Mouse (Mus musculus) thymus, postnatal 0 days (tissue): Measurements from ENCODE around the gene Ankrd2. TPM values are rescaled to one million over a fixed set of nuclear protein-coding genes. Genes with fewer than 3 reads are reported as not detected.

Source experiments
- DNase-seq: peaks from one replicate; pipeline ENCODE4 v3.0.0-alpha.2; 2015; ENCODE audit warnings: low spot score
- polyA plus RNA-seq: library from polyadenylated mRNA; unstranded; fragments of >200 nt; fragmentation: Nextera tagmentation; extraction: Ambion mirVana; gene quantifications from 2 replicates; pipeline ENCODE4 v1.2.1, GENCODE M21; 2015

Gene Ankrd2
- polyA plus RNA-seq, 1 experiment from 2014 or later = 0.21 TPM

DNA sequence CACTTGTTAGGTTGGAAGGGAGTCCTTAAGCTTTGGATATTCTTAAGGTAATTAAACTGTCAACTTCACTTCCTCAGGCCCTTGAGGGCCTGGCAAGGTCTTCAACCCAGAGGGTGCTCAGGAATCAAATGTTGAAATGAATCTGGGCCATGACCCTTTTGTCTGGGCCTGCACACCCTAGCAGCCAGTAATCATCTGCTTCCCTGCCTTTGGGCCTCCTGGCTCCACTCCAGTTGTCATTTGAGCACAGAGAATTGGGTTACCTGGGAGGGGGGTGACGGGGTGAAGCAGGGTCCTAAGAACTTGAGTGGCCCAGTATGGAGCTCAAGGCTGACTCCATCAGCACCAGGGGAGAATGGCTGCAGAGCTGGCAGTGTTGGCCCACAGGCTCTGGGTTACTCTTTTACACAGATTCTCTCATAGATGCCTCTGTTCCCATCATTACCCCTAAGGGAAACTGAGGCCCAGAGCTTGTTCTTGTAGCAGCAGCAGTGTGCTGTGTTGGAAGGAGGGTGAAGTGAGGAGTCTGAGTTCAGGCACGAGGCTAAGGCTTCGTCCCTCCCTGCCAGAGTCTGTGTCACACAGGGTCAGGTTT, 21.5 kb upstream of the Ankrd2 start:
- DNase-seq = no peak

DNA sequence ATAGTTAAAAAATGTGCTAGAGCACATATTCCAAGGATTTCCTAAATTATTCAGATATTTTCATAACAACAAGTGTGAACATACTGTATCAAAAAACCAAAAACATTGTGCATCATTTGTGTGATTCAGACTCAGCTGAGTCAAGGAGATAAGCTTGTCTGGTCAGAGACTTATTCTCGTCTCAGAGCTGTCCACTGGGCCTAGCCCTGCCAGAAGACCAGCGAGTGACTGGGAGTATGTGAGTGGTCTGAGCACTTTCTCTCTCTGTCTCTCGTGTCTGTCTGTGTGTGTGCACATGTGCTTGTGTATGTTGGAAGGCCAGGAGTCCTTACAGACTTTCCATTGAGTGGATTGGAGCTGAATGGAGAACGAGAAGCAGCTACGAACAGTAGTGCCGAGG, 20.8 kb upstream of the Ankrd2 start:
- DNase-seq = no peak

DNA sequence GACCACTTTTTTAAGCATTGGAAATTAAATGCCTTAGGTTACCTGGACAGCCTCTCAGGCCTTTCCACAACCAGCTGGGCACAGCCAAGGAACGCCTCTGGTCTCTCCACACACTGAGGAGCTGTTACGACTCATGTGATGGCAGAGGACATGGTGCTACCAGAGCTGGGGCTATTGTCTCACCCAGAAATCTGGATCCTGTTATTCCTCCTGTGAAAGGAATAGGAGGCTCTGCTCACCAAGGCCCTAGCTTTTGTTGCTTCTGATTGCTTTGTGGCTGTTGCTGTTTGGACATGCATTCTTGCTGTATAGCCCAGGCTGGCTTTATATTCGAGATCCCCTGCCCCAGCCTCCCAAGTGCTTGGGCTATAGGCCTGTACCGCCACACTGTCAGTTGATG, 19.5 kb upstream of the Ankrd2 start:
- no peak for DNase-seq

DNA sequence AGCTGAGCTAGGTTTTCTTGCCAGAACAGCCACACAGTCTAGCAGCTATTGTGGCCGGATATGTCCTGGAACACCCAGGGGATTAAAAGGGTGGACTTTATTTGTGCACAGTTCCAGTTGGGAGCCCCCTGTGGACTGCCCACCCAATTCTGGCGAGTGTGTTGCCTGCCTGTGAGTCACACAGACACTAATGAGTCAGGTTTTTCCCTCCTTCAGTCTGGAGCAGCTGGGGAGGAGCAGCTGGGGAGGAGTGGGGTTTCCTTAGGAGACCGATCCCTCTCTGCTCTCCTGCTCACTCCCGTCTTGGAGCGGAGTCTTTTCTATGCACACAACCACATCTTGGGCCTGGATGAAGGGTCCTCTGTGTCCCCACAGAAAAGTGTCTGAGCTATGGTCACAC, 19.0 kb upstream of the Ankrd2 start:
- no peak for DNase-seq

DNA sequence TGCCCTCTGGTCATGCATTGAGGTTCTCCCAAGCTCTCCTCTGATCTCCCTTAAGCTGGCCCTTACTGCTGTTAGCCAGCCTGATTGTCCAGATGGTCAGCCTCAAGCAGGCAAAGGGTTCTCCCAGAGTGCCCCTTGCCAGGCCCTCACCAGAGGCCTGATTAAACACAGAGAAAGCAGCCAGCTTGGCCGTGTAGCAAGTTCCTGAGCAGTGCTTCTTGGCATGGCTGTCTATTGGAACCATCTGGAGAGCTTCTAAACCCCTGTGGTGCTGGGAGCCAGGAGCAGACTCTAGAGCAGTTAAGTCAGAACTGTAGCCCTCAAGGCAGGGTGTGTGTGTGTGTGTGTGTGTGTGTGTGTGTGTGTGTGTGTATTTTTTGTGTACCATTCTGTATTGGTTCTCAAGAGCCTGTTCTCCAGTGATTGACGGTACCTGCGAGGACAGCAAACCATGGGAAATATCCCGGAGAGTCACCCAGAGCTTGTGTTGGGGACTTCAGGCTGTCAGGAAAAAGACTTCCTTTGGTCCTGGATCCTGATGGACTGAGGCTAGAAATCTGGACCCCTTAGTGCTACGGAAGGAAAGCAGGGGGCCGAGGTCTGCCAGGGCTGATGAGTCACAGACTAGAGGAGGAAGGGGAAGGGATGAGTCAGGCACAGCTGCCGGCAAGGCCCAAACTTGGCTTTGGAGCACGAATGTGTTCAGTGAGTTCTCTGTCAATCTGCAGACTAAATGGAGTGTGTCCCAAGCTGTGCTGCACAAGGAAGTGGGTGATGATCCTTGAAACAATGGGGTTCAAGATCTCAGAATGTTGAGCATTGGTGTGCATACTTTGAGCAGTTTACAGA, 18.2 kb upstream of the Ankrd2 start:
- DNase-seq = no peak

DNA sequence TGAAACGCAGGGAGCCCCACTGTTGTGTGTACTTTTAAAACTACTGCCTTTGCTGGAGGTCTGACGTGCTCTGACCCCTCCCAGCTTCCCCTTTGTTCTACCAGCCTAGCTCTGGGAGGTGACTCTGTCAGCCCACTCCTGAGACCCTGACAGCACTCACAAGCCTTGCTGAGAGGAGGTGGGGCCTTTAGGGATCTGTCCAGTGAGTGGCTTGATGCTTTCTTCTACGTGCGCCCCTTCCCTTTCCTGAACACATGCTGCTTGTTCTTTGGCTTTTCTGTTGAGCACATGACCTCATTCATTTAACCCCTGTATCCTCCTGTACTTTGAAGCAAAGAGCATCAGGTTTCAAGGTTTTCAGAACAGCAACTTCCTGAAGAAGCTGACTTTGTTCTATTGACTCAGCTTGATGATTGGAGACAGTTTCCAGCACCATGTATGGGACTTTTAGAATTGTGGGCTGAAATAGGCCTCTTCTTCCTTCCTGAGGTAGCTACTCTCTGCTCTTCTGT, 16.7 kb upstream of the Ankrd2 start:
- peak; percentile 78 for DNase-seq

DNA sequence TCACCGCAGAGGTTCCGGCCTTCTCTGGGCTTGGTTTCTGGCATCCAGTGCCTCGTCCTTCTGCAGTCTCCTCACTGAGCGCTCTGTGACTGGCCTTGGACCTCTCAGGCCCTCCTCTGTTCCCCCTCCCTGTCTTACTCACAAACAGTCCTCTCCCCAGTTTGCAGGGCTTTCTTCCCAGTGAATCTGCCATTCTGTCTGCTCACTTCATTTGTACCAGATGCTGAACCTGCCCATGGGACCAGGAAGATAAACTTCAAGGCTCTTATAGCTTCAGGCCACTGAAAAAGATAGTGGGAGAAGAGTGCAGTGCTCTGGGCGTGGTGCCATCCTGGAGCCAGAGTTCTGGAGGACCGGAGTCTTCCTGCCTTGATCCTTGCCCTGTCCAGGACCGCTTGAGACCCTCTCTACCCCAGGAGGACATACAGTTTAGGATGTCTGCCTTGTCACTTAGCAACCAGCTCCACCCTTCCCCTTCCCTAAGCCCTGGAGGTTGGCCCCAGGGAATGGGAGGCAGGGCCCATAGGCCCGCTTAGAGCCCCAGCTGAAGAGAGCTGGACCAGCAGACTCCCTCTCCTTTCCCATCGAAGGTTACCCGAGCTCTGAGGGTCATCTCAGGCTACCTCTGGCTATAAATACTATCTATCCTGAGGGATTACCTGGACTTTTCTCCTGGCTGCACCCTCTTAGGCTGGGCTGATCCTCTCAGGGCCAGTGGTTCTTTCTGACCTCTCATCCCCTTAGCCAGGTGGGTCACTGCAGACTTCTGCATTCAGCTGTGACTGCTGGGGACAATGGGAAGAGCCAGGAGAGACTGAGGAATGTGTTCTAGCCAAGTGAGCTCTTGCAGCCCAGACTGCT, 13.9 kb upstream of the Ankrd2 start:
- DNase-seq = no peak

DNA sequence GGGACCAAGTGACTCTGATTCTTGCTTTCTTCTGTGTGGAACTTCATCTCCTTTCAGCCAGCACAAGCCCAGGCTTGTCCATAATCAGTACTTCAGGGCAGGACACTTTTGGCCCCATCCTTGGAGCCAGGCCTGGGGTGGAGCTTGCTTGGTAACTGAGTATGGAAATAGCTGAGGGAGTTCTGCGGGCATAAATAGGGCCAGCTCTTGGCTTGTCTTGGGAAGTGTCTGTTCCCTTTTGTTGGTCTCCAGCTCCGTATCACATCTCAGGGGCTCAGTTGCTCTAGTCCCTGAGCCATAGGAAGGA, 13.3 kb upstream of the Ankrd2 start:
- DNase-seq = no peak

DNA sequence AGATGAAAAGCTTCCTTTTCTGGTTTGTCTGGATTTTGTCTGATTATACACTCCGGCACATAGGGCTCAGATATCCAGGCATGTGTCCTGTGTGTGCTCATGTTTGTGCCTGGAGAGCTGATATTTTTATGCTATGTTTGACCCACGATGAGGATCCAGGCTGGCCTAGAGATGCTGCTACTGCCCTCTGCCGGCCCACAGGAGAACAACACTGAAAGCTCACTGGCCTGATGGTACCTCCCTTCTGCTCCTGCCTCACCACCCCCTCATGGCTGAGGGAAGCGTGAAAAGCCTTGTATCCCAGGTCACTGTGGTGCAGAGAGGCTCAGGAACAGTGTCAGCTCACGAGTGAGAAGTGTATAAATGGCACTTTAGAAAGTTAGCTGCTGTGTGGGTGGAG, 9.6 kb upstream of the Ankrd2 start:
- DNase-seq = peak; percentile 67

DNA sequence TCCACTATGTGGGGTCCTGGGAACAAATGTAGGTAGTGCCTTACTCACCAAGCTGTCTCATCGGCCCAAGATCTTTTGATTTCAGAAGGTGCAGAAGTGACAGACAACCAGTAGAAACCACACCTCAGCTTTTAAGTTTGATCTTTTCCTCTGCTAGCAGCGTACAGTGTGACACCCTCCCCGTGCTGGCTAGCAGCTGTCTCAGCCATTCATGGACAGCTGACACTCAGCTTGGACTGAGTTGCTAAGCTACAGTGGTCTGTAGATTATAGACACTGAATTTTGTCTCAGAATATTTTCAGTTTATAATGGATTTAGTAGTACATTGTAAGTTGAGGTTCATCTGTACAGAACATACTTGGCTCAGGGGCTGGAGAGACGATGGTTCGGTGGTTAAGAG, 4.7 kb upstream of the Ankrd2 start:
- DNase-seq = peak; percentile 36

DNA sequence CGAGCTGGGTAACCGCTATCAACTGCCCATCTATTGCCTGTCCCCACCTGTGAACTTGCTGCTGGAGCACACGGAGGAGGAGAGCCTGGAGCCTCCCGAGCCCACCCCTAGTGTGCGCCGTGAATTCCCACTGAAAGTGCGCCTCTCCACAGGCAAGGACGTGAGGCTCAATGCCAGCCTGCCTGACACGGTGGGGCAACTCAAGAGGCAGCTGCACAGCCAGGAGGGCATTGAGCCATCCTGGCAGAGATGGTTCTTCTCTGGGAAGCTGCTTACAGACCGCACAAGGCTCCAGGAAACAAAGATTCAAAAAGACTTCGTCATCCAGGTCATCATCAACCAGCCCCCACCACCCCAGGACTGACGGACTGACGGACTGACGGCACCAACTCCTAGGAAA, 2.2 kb upstream of the Ankrd2 start:
- DNase-seq = no peak

DNA sequence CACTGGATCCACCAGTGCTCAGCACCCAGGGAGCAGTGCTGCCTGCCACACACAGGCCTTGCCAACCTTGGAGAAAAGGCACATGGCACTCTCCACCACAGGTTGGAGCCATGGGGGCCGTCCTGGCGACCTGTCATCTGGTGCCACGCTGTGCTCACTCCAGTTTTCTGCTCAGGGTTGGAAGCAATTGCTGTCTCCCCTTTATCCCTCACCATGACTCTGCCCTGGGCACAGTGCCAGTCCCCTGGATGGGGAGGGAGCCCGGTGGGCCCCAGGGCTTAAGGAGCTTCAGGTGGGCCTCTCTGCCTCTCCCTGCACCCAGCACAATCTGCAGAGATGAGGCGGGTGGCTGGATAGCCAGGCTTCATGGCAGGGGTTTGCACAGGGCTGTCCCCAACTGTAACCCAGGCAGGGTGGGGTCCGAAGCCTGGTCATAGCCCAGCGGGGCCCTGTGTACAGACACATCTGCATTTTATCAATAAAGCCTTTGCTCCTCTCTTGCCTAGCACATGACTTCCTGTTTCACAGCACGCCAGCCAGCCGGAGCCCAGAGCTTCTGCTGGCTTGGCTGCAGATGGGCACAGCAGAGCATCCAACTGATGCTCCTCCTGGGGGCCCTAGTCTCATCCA, 1.5 kb upstream of the Ankrd2 start:
- no peak for DNase-seq

DNA sequence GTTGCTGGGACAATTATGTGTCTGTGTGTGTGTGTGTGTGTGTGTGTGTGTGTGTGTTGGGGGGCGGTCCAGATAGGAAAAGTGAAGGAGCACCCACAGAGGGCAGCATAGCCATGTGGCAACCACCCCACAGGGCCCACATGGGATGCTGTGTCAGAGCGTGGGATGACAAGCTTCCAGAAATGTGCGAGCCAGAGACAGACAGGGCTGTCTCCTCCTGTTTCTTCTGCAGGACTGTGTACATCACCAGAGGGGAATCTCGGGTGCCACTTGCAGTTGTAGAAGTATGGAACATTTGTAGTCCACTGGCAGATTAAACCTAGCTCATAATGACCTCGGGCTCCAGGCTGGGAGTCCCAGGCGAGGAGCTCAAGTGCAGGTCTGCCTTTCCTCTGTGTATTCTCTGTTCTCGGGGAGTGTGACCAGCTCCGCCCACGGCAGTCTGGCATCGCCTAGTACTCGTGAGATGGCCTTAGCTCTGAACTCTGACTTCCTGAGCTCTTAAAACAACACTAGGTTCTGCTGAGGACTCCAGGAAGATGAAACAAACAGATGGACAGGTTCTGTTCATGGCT, 832 bp upstream of the Ankrd2 start:
- DNase-seq = no peak

DNA sequence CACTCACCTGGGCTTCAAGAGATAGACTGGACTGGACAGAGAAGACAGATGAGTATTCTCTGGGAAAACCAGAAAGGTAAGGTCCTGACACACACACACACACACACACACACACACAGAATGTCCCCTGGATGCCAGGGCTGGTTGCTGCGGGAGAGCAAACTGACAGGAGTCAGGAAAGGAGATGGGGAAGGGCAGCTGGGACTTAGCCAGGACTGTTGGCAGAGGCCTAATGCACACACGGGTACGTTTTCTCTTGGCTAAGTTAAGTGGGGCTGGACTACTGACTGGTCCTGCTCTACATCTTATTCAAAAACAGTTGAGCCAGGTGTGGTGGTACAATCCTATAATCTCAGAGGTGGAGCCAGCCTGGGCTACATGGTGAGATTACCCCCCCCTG, 557 bp downstream of the Ankrd2 start:
- DNase-seq = no peak

DNA sequence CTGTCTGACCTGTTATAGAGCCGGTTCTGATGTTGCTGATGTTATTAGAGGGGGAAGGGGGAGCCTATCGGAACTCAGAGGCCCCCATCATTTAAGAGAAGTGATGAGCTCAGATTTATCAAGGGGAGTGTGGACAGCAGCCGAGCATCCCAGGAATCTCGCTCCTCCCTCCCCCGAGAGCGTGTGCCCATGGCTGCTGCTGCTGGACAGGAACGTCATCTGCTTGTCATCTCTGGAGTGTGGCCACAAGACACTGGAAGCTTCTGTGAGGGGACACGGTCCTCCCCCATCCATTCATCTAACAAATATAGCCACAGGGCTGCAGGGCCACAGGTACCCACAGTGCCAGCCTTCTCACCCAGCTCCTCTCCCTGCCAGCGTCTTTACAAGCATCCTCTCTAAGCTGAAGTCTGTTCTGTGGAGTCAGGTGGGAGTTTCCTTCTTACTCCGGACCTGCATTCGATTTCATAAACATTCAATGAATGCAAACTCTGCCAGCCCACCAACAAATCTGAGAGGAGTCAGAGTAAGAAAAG, 1.4 kb downstream of the Ankrd2 start:
- DNase-seq = no peak

DNA sequence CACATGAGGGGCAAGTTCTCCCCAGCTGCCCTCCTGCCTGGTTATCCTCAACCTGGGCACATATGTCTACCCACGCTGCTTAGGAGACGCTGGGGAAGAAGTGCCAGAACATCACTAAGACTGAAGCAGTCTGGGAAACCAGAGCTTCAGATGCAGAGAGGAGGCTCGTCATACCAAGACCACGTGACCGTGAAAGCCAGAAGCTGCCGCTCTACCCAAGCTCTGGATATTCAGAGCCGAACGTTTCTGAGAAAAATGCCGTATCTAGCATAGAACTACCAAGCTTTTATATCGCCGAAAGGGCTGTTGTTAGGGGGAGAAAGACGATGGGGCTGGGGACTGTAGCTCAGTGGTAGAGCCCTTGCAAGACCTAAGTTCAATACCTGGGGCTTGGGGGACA, 2.5 kb downstream of the Ankrd2 start:
- no peak for DNase-seq

DNA sequence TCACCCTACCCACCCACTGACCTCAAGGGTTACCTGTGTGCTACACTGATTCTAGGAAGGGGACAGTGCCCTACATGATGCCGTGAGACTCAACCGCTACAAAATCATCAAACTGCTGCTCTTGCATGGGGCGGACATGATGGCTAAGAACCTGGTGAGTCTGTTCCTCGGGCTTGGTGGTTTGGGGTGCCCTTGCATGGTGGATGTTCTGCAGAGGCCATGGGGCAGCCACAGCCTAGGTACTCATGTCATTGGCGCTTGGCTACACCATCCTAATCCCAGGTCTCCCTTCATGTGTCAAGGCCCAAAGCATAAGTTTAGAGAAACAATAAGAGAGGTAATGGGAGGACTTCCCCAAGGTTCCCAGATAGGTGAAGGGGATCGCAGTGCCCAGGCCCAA, 8.2 kb downstream of the Ankrd2 start:
- DNase-seq = no peak

DNA sequence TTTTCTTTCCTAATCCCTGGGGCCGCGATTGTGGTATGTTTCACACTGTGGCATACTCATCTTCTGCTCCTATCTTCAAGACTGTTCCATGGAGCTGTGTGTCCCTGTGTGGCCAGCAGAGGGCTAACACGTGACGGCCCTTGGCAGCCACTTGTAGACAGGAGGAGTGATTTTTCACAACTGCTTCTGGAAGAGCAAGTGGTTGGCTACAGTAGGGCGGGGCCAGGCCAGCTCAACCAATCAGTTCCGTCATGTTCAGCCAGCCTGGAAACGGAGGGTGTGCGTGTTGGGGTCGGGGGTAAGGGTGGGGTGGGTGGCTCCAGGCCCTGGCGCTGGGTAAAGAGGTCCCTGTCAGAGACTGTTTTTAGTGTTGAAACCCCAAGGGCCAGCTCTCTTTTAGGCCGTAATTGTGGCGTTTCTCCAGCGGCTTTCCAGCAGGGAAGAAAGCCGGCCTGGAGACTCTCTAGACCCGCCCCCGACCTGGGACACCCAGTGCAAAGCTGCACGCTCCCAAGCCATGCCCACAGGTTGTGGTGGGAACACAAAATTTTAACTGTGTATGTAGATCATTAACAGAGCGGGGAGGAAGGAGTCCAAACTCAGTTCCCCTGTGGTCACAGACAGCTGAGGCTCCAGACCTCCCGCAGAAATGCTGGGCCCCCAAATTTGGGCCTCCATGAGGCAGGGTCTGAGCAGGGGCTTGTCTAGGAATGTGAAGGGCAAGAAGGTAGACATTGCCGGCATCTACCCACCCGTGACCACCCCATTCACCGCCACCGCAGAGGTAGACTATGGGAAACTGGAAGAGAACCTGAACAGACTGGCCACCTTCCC, 9.7 kb downstream of the Ankrd2 start, which contains the start of gene Hoga1:
Gene Hoga1, plus strand, starts transcription at position 342 of the 834 bp plus-strand sequence.
- peak; percentile 87 for DNase-seq

DNA sequence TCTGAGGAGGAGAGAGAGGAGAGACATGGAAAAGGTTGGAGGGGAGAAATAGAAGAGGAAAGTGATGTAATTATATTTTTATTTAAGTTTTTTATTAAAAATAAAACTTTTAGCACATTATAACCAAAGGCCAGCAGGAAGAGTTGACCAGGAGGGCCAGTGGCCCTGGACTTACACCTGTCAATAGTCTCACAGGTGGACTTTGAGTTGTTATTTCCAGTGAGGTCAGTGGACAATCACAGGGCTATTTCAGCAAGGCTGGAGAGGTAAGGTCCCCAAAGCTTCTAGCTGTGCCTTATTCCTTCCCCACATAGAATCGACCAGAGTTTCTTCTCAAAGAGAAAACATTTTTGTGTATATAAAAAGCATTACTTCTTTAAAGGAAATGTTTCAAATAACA, 14.5 kb downstream of the Ankrd2 start:
- no peak for DNase-seq

DNA sequence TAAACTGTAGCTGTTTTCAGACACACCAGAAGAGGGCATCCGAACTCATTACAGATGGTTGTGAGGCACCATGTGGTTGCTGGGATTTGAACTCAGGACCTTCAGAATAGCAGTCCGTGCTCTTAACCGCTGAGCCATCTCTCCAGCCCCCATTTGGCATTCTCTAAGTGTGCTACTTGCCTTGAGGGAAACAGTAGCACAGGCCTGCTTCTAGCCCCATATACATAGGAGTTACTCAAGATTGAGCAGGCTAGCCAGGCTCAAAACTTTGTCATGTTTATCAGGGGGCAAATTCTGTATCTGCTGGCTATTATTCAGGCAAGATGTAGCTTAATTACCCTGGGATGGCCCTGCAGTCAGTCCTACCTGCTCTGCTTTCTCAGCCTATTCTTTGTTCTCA, 15.6 kb downstream of the Ankrd2 start:
- no peak for DNase-seq
